Mouse (Mus musculus): Measurements from ENCODE around the gene Eif4e3. TPM values are rescaled to one million over a fixed set of nuclear protein-coding genes. Genes with fewer than 3 reads are reported as not detected.

The Eif4e3 gene
- polyA plus RNA-seq, 1 experiment from 2014 or later: 15.1 TPM

DNA sequence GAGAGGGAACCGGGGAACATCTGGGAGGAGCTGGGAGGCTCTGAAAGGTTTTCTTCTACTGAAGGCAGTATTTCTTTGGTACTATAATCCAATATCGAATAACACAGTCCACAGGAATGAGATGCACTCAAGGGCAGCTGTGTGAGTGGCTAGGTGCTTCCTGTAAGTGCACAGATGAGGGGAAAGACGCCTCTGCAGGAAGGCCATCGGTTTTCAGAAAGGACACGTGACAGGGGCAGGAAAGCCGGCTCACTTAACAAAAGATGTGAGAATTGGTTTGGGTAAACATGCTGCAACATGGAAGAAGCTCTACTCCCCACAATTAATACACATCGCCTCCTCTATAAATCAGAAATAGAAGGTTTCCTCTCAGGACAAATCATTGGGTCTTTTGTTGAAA, 40.8 kb downstream of the Eif4e3 start:
- WGBS: 40% methylated on average over 7 of the region's 7 CpGs
- no peak overlapping the region for H3K9ac ChIP-seq (replicated peaks; ENCODE audit: low read depth, low read length)
- H3K4me1 ChIP-seq (ENCODE audit: control insufficient read depth, insufficient read depth, low read length): peaks cover 7% of the 10 kb centered on the region; the same call in 1 of the 2 replicates
- no peaks in the 10 kb centered on the region for H3K27me3 ChIP-seq (ENCODE audit: control insufficient read depth, insufficient read depth, low read length)
- H3K27ac ChIP-seq (ENCODE audit: low read length): no peak overlapping the region
- H3K4me2 ChIP-seq (replicated peaks; ENCODE audit: low read depth, low read length): no peak overlapping the region
- peaks cover 4% of the 10 kb centered on the region; the same call in 1 of the 2 replicates for H3K36me3 ChIP-seq (ENCODE audit: control insufficient read depth, insufficient read depth, low read length)
- no peak for ATAC-seq (ENCODE audit: insufficient number of reproducible peaks, insufficient read depth, low FRiP score, low read depth)
- no peaks in the 10 kb centered on the region for H3K9me3 ChIP-seq (ENCODE audit: control insufficient read depth, low read depth, low read length)
- H3K4me3 ChIP-seq (ENCODE audit: low read depth, low read length): no peak overlapping the region

GRCm38 (mm10) chr6:99625306-99625705, 41.3 kb downstream of the Eif4e3 start:
- peaks cover 10% of the 10 kb centered on the region; the same call in 1 of the 2 replicates for H3K4me1 ChIP-seq (ENCODE audit: control insufficient read depth, insufficient read depth, low read length)
- no peaks in the 10 kb centered on the region for H3K9me3 ChIP-seq (ENCODE audit: control insufficient read depth, low read depth, low read length)
- ATAC-seq (ENCODE audit: insufficient number of reproducible peaks, insufficient read depth, low FRiP score, low read depth): no peak
- no peaks in the 10 kb centered on the region for H3K27me3 ChIP-seq (ENCODE audit: control insufficient read depth, insufficient read depth, low read length)
- WGBS: 57% methylated on average over 7 of the region's 7 CpGs
- H3K9ac ChIP-seq (replicated peaks; ENCODE audit: low read depth, low read length): no peak overlapping the region
- no peak overlapping the region for H3K27ac ChIP-seq (ENCODE audit: low read length)
- H3K36me3 ChIP-seq (ENCODE audit: control insufficient read depth, insufficient read depth, low read length): peaks cover 4% of the 10 kb centered on the region; the same call in 1 of the 2 replicates
- no peak overlapping the region for H3K4me2 ChIP-seq (replicated peaks; ENCODE audit: low read depth, low read length)
- no peak overlapping the region for H3K4me3 ChIP-seq (ENCODE audit: low read depth, low read length)

- peaks cover 4% of the 10 kb centered on the region; the same call in 1 of the 2 replicates for H3K36me3 ChIP-seq (ENCODE audit: control insufficient read depth, insufficient read depth, low read length)
- H3K9me3 ChIP-seq (ENCODE audit: control insufficient read depth, low read depth, low read length): no peaks in the 10 kb centered on the region
- no peak for ATAC-seq (ENCODE audit: insufficient number of reproducible peaks, insufficient read depth, low FRiP score, low read depth)
- no peak overlapping the region for H3K4me3 ChIP-seq (ENCODE audit: low read depth, low read length)
- H3K27ac ChIP-seq (ENCODE audit: low read length): no peak overlapping the region
- no peak overlapping the region for H3K9ac ChIP-seq (replicated peaks; ENCODE audit: low read depth, low read length)
- H3K4me1 ChIP-seq (ENCODE audit: control insufficient read depth, insufficient read depth, low read length): peaks cover 13% of the 10 kb centered on the region; the same call in 1 of the 2 replicates
- no peaks in the 10 kb centered on the region for H3K27me3 ChIP-seq (ENCODE audit: control insufficient read depth, insufficient read depth, low read length)
- 93% methylated on average over 3 of the region's 3 CpGs for WGBS
- H3K4me2 ChIP-seq (replicated peaks; ENCODE audit: low read depth, low read length): no peak overlapping the region
These were observed 42.0 kb downstream of the Eif4e3 start for GRCm38 (mm10) chr6:99624542-99624941.

DNA sequence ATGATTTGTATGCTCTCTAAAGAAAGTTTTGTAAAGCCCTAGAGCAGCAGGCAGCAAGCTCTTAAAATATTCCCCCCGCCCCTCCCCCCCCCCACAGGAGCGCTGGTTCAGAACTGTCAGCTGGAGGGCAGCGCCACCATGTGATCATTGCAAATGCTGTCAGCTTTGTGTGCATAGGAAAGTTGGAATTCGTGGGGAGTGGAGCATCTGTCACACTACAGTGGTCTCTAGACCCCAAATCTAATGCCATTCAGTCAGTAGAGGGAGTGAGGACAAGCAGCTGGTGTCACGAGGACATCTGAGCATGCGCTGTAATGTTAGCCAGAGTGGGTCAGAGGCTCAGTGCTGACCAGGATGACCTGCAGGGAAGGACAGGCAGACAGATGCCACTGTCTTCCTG, 42.9 kb downstream of the Eif4e3 start:
- Histone ChIP-seq H3K4me3 (ENCODE audit: low read depth, low read length) (no peak overlapping the region), H3K4me1 (ENCODE audit: control insufficient read depth, insufficient read depth, low read length) (peaks cover 13% of the 10 kb centered on the region; the same call in 1 of the 2 replicates), H3K27me3 (ENCODE audit: control insufficient read depth, insufficient read depth, low read length) (no peaks in the 10 kb centered on the region), H3K9ac (replicated peaks; ENCODE audit: low read depth, low read length) (no peak overlapping the region), H3K9me3 (ENCODE audit: control insufficient read depth, low read depth, low read length) (no peaks in the 10 kb centered on the region), H3K4me2 (replicated peaks; ENCODE audit: low read depth, low read length) (no peak overlapping the region), H3K36me3 (ENCODE audit: control insufficient read depth, insufficient read depth, low read length) (peaks cover 4% of the 10 kb centered on the region; the same call in 1 of the 2 replicates), H3K27ac (ENCODE audit: low read length) (no peak overlapping the region)
- no peak for ATAC-seq (ENCODE audit: insufficient number of reproducible peaks, insufficient read depth, low FRiP score, low read depth)
- WGBS: 20% methylated on average over 6 of the region's 6 CpGs

DNA sequence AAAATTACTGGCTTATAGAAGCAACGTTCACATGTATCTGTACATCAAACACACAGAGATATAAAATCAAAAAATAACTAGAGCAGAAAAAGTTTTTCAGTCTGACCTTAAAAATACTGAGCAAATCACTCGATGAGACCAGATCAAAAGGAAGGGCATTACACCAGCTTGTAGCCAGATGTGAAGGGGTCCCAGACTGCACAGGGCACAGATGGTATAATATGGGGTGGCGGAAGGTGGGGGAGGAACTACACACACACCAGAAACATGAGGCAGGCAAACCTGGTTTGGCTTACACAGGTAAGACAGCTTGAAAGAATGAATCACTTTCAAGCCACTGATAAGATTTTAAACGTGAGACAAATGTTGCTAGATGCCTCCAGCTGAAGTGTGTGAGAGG, 45.4 kb downstream of the Eif4e3 start:
- no peak overlapping the region for H3K4me3 ChIP-seq (ENCODE audit: low read depth, low read length)
- no peaks in the 10 kb centered on the region for H3K27me3 ChIP-seq (ENCODE audit: control insufficient read depth, insufficient read depth, low read length)
- no peaks in the 10 kb centered on the region for H3K36me3 ChIP-seq (ENCODE audit: control insufficient read depth, insufficient read depth, low read length)
- 53% methylated on average over 4 of the region's 4 CpGs for WGBS
- no peaks in the 10 kb centered on the region for H3K9me3 ChIP-seq (ENCODE audit: control insufficient read depth, low read depth, low read length)
- H3K9ac ChIP-seq (replicated peaks; ENCODE audit: low read depth, low read length): no peak overlapping the region
- H3K4me1 ChIP-seq (ENCODE audit: control insufficient read depth, insufficient read depth, low read length): 0 out of 2 replicates have a peak, but pooled peaks cover 13% of the 10 kb centered on the region
- ATAC-seq (ENCODE audit: insufficient number of reproducible peaks, insufficient read depth, low FRiP score, low read depth): no peak
- no peak overlapping the region for H3K27ac ChIP-seq (ENCODE audit: low read length)
- H3K4me2 ChIP-seq (replicated peaks; ENCODE audit: low read depth, low read length): no peak overlapping the region

DNA sequence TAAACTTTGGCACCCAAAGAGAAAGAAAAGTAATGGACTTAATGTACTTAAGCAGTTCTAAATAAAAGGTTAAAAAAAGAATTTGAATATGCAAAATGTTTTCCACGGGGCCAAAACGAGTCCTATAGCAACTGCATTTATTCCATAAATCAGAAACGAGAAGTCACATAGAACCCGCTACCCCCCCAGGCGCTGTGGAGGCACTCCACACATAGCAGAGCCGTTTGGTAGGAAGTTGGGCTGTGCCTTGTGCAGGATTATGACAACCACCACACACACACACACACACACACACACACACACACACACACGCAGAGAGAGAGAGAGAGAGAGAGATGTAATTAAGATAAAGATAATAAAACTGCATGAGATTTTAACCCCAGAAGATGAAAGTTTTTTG, 46.1 kb downstream of the Eif4e3 start:
- WGBS: 58% methylated on average over 7 of the region's 7 CpGs
- Histone ChIP-seq H3K27ac (ENCODE audit: low read length) (no peak overlapping the region), H3K36me3 (ENCODE audit: control insufficient read depth, insufficient read depth, low read length) (no peaks in the 10 kb centered on the region), H3K27me3 (ENCODE audit: control insufficient read depth, insufficient read depth, low read length) (no peaks in the 10 kb centered on the region), H3K4me1 (ENCODE audit: control insufficient read depth, insufficient read depth, low read length) (0 out of 2 replicates have a peak, but pooled peaks cover 13% of the 10 kb centered on the region), H3K4me3 (ENCODE audit: low read depth, low read length) (no peak overlapping the region), H3K9me3 (ENCODE audit: control insufficient read depth, low read depth, low read length) (no peaks in the 10 kb centered on the region), H3K4me2 (replicated peaks; ENCODE audit: low read depth, low read length) (no peak overlapping the region), H3K9ac (replicated peaks; ENCODE audit: low read depth, low read length) (no peak overlapping the region)
- no peak for ATAC-seq (ENCODE audit: insufficient number of reproducible peaks, insufficient read depth, low FRiP score, low read depth)

GRCm38 (mm10) chr6:99619964-99620363, 46.6 kb downstream of the Eif4e3 start:
- no peak for ATAC-seq (ENCODE audit: insufficient number of reproducible peaks, insufficient read depth, low FRiP score, low read depth)
- H3K36me3 ChIP-seq (ENCODE audit: control insufficient read depth, insufficient read depth, low read length): no peaks in the 10 kb centered on the region
- 47% methylated on average over 8 of the region's 8 CpGs for WGBS
- 0 out of 2 replicates have a peak, but pooled peaks cover 13% of the 10 kb centered on the region for H3K4me1 ChIP-seq (ENCODE audit: control insufficient read depth, insufficient read depth, low read length)
- H3K4me2 ChIP-seq (replicated peaks; ENCODE audit: low read depth, low read length): no peak overlapping the region
- no peak overlapping the region for H3K4me3 ChIP-seq (ENCODE audit: low read depth, low read length)
- H3K27ac ChIP-seq (ENCODE audit: low read length): 0 out of 2 replicates have a peak overlapping the region, but pooled peaks have one; percentile 4
- H3K9ac ChIP-seq (replicated peaks; ENCODE audit: low read depth, low read length): no peak overlapping the region
- no peaks in the 10 kb centered on the region for H3K9me3 ChIP-seq (ENCODE audit: control insufficient read depth, low read depth, low read length)
- no peaks in the 10 kb centered on the region for H3K27me3 ChIP-seq (ENCODE audit: control insufficient read depth, insufficient read depth, low read length)

DNA sequence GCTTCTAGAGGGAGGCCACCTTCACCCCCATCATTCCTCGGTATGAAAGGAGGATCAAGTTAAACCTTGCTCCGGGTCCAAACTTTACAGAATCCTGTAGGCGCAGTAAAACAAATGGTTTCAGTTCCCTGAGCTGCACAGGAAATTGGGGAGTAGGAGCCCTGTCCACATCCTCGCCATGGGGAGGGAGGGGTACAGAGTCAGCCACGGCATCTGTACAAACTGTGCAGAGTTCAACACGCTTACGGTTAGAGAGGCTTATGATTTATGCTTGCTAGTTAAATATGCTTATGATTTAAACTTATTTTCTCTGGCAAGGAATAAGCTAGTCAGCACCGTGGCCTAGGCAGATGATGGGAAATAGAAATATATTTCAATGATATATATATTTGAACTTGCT, 47.1 kb downstream of the Eif4e3 start:
- H3K36me3 ChIP-seq (ENCODE audit: control insufficient read depth, insufficient read depth, low read length): no peaks in the 10 kb centered on the region
- H3K27me3 ChIP-seq (ENCODE audit: control insufficient read depth, insufficient read depth, low read length): no peaks in the 10 kb centered on the region
- no peak overlapping the region for H3K4me2 ChIP-seq (replicated peaks; ENCODE audit: low read depth, low read length)
- no peak for ATAC-seq (ENCODE audit: insufficient number of reproducible peaks, insufficient read depth, low FRiP score, low read depth)
- no peak overlapping the region for H3K27ac ChIP-seq (ENCODE audit: low read length)
- no peak overlapping the region for H3K4me3 ChIP-seq (ENCODE audit: low read depth, low read length)
- 20% methylated on average over 8 of the region's 8 CpGs for WGBS
- H3K9ac ChIP-seq (replicated peaks; ENCODE audit: low read depth, low read length): no peak overlapping the region
- no peaks in the 10 kb centered on the region for H3K9me3 ChIP-seq (ENCODE audit: control insufficient read depth, low read depth, low read length)
- peaks cover 13% of the 10 kb centered on the region; the same call in 1 of the 2 replicates for H3K4me1 ChIP-seq (ENCODE audit: control insufficient read depth, insufficient read depth, low read length)

- WGBS: 60% methylated on average over 7 of the region's 7 CpGs
- H3K36me3 ChIP-seq (ENCODE audit: control insufficient read depth, insufficient read depth, low read length): no peaks in the 10 kb centered on the region
- H3K4me1 ChIP-seq (ENCODE audit: control insufficient read depth, insufficient read depth, low read length): peaks cover 6% of the 10 kb centered on the region; the same call in 1 of the 2 replicates
- ATAC-seq (ENCODE audit: insufficient number of reproducible peaks, insufficient read depth, low FRiP score, low read depth): no peak
- no peak overlapping the region for H3K27ac ChIP-seq (ENCODE audit: low read length)
- H3K4me2 ChIP-seq (replicated peaks; ENCODE audit: low read depth, low read length): no peak overlapping the region
- H3K9ac ChIP-seq (replicated peaks; ENCODE audit: low read depth, low read length): no peak overlapping the region
- no peak overlapping the region for H3K4me3 ChIP-seq (ENCODE audit: low read depth, low read length)
- no peaks in the 10 kb centered on the region for H3K27me3 ChIP-seq (ENCODE audit: control insufficient read depth, insufficient read depth, low read length)
- H3K9me3 ChIP-seq (ENCODE audit: control insufficient read depth, low read depth, low read length): no peaks in the 10 kb centered on the region
These were observed 48.7 kb downstream of the Eif4e3 start for GRCm38 (mm10) chr6:99617867-99618266.

All from stomach, embryonic 14.5 days (tissue).